Mouse (Mus musculus): ENCODE measurements around the gene Lrch1.
A peak's percentile ranks its signal among the peaks of the same experiment; 100 is the strongest.

The Lrch1 gene

GRCm38 (mm10) chr14:74947376-74948013 is at the start of gene Lrch1:
Lrch1 (minus strand) TSS chr14:74947876.
- DNase-seq (ENCODE audit: low spot score in 2 of 2) = peak; percentile 80 to 88

GRCm38 (mm10) chr14:74997041-74997440 is 49.4 kb upstream of the Lrch1 start:
- DNase-seq (ENCODE audit: low spot score in 2 of 2) = no peak

- no peak for DNase-seq (ENCODE audit: low spot score in 2 of 2)
These were observed 48.9 kb upstream of the Lrch1 start for GRCm38 (mm10) chr14:74996556-74996955.

- no peak for DNase-seq (ENCODE audit: low spot score in 2 of 2)
These were observed 42.8 kb upstream of the Lrch1 start for GRCm38 (mm10) chr14:74990504-74990903.

- DNase-seq (ENCODE audit: low spot score in 2 of 2) = no peak
These were observed 42.2 kb upstream of the Lrch1 start for GRCm38 (mm10) chr14:74989909-74990308.

- DNase-seq (ENCODE audit: low spot score in 2 of 2) = no peak
These were observed 41.6 kb upstream of the Lrch1 start for GRCm38 (mm10) chr14:74989322-74989721.

- no peak for DNase-seq (ENCODE audit: low spot score in 2 of 2)
These were observed 38.9 kb upstream of the Lrch1 start for GRCm38 (mm10) chr14:74986527-74986926.

- no peak for DNase-seq (ENCODE audit: low spot score in 2 of 2)
These were observed 38.0 kb upstream of the Lrch1 start for GRCm38 (mm10) chr14:74985658-74986057.

GRCm38 (mm10) chr14:74984817-74985391 is 37.2 kb upstream of the Lrch1 start:
- DNase-seq (ENCODE audit: low spot score in 2 of 2) = no peak

GRCm38 (mm10) chr14:74983079-74983478 is 35.4 kb upstream of the Lrch1 start:
- DNase-seq (ENCODE audit: low spot score in 2 of 2) = no peak

GRCm38 (mm10) chr14:74981016-74981415 is 33.3 kb upstream of the Lrch1 start:
- DNase-seq (ENCODE audit: low spot score in 2 of 2) = no peak

- DNase-seq (ENCODE audit: low spot score in 2 of 2) = no peak
These were observed 29.3 kb upstream of the Lrch1 start for GRCm38 (mm10) chr14:74976972-74977371.

- no peak for DNase-seq (ENCODE audit: low spot score in 2 of 2)
These were observed 26.5 kb upstream of the Lrch1 start for GRCm38 (mm10) chr14:74974136-74974651.

- DNase-seq (ENCODE audit: low spot score in 2 of 2) = no peak
These were observed 25.0 kb upstream of the Lrch1 start for GRCm38 (mm10) chr14:74972687-74973086.

- no peak for DNase-seq (ENCODE audit: low spot score in 2 of 2)
These were observed 24.5 kb upstream of the Lrch1 start for GRCm38 (mm10) chr14:74972216-74972615.

- no peak for DNase-seq (ENCODE audit: low spot score in 2 of 2)
These were observed 15.7 kb upstream of the Lrch1 start for GRCm38 (mm10) chr14:74963402-74963764.

GRCm38 (mm10) chr14:74962713-74963401 is 15.2 kb upstream of the Lrch1 start:
- DNase-seq (ENCODE audit: low spot score in 2 of 2) = no peak

- DNase-seq (ENCODE audit: low spot score in 2 of 2) = no peak
These were observed 12.9 kb upstream of the Lrch1 start for GRCm38 (mm10) chr14:74960568-74960967.

- DNase-seq (ENCODE audit: low spot score in 2 of 2) = no peak
These were observed 9.0 kb upstream of the Lrch1 start for GRCm38 (mm10) chr14:74956702-74957101.

- no peak for DNase-seq (ENCODE audit: low spot score in 2 of 2)
These were observed 8.6 kb upstream of the Lrch1 start for GRCm38 (mm10) chr14:74956234-74956633.

- peak; percentile 37 to 65 for DNase-seq (ENCODE audit: low spot score in 2 of 2)
These were observed 957 bp upstream of the Lrch1 start for GRCm38 (mm10) chr14:74948426-74949240.

- DNase-seq (ENCODE audit: low spot score in 2 of 2) = no peak
These were observed 329 bp upstream of the Lrch1 start for GRCm38 (mm10) chr14:74948014-74948396.
